6 mouse cellular contexts compared by ENCODE assay signal in genomic region chr4:128340457-128340856, GRCm38 (mm10).
"Had no signal": no experiment of that assay in that cellular context is flagged by ENCODE, and none has a peak within 500 bp of the region (broad histone marks: within the 10 kb centered on the region; RNA-seq: fewer than 3 reads in every experiment).

No protein-coding gene starts in this region.

- ATAC-seq: midbrain, embryonic 13.5 days; midbrain, embryonic 15.5 days had no signal

- DNase-seq: lung, postnatal 10 days; thymus, adult 18-20 months; thymus, postnatal 14 days; thymus, postnatal 36 days had no signal
